Mouse (Mus musculus) olfactory bulb, adult 2 months (tissue): ENCODE results near the gene Cys1.

Experiments
- CTCF ChIP-seq: fragments of 200-500 bp; IDR thresholded peaks from 2 replicates; pipeline ENCODE4 v1.5.1; 2012; ENCODE audit warnings: low read depth, mild to moderate bottlenecking, low read length, moderate library complexity; ENCODE audit not compliant: insufficient read depth
- POLR2A ChIP-seq: fragments of 200-500 bp; IDR thresholded peaks from 2 replicates; pipeline ENCODE4 v1.6.1; 2012; ENCODE audit warnings: mild to moderate bottlenecking, low read depth, low read length, moderate library complexity; ENCODE audit not compliant: insufficient read depth

DNA sequence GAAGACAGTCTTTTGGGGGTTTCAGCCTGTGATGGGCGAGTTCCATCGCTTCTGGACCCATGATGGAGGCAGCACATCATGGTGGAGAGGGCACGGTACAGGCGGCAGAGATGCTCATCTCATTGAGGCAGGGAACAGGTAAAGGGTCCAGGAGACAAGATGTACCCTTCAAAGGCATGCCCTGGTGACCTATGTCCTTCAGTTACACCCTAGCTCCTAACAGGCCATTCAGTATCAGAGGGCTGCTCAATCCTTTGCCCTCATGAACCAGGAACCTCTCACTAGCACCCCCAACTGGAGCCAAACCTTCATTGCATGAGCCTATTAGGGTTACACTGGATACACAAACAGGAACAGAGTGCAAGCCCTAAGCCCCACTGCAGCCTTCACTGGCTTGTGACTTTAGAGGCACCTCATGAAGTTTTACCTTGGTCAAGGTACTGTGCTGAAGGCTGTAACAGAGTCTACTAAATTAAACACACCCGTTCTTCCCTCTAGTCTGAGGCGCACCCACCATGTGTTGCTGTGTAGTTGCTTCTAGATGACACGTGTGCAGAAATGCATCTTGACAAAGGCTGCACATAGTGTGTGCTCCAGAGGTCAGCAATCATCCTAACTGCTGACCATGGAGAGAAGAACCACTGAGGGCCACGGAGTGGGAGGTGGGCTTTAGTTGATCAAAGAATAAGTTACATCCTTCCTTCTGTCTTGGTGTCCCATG, 16.0 kb upstream of the Cys1 start:
- TF ChIP-seq CTCF (no peak), POLR2A (no peak)
